Mouse (Mus musculus): ENCODE results near the gene Iffo2. TPM values are rescaled to one million over a fixed set of nuclear protein-coding genes. Genes with fewer than 3 reads are reported as not detected.
"Not testable (repeated sequence)": the region's sequence is repeated elsewhere in the genome, so short reads cannot be mapped to it uniquely, and the experiment has no call there.

The Iffo2 gene
- 1.2 TPM in 2 replicates for polyA plus RNA-seq (2012; rRNA removed)

GRCm38 (mm10) chr4:139530248-139530647 lies at the start of gene Iffo2:
TSS of gene Iffo2 (plus strand) at chr4:139530548.
- not testable (repeated sequence) for H3K4me3 ChIP-seq (ENCODE audit: control insufficient read depth, low read depth, low read length); H3K36me3 ChIP-seq (ENCODE audit: control insufficient read depth, insufficient read depth, low read length); H3K27ac ChIP-seq (ENCODE audit: control insufficient read depth, insufficient read depth, low read depth, low read length); H3K27me3 ChIP-seq (ENCODE audit: control insufficient read depth, insufficient read depth, low read length); H3K4me1 ChIP-seq (ENCODE audit: control insufficient read depth, insufficient read depth, low read length)

- H3K27me3 ChIP-seq (ENCODE audit: control insufficient read depth, insufficient read depth, low read length), result no peaks in the 10 kb centered on the region
Measured at GRCm38 (mm10) chr4:139481400-139481799, 48.9 kb upstream of the Iffo2 start.

GRCm38 (mm10) chr4:139483461-139484105 lies 46.8 kb upstream of the Iffo2 start:
- Histone ChIP-seq H3K27ac (ENCODE audit: control insufficient read depth, insufficient read depth, low read depth, low read length) (no peak overlapping the region), H3K27me3 (ENCODE audit: control insufficient read depth, insufficient read depth, low read length) (no peaks in the 10 kb centered on the region), H3K4me3 (ENCODE audit: control insufficient read depth, low read depth, low read length) (no peak overlapping the region), H3K4me1 (ENCODE audit: control insufficient read depth, insufficient read depth, low read length) (no peaks in the 10 kb centered on the region), H3K36me3 (ENCODE audit: control insufficient read depth, insufficient read depth, low read length) (peaks cover 6% of the 10 kb centered on the region)
- TF ChIP-seq POLR2A (IDR thresholded peaks at IDR 0.05; ENCODE audit: control insufficient read depth, low read depth, low read length), result no peak
- TF ChIP-seq CTCF (IDR thresholded peaks at IDR 0.05; ENCODE audit: control insufficient read depth, insufficient read depth, insufficient replicate concordance, low read depth, low read length), result no peak

More at GRCm38 (mm10) chr4:139481400-139481799, 48.9 kb upstream of the Iffo2 start:
- Histone ChIP-seq H3K4me1 (ENCODE audit: control insufficient read depth, insufficient read depth, low read length) (no peaks in the 10 kb centered on the region), H3K27ac (ENCODE audit: control insufficient read depth, insufficient read depth, low read depth, low read length) (no peak overlapping the region), H3K36me3 (ENCODE audit: control insufficient read depth, insufficient read depth, low read length) (peaks cover 4% of the 10 kb centered on the region), H3K4me3 (ENCODE audit: control insufficient read depth, low read depth, low read length) (no peak overlapping the region)
- TF ChIP-seq CTCF (IDR thresholded peaks at IDR 0.05; ENCODE audit: control insufficient read depth, insufficient read depth, insufficient replicate concordance, low read depth, low read length), result no peak
- no peak for TF ChIP-seq POLR2A (IDR thresholded peaks at IDR 0.05; ENCODE audit: control insufficient read depth, low read depth, low read length)

GRCm38 (mm10) chr4:139484496-139484895 lies 45.9 kb upstream of the Iffo2 start:
- Histone ChIP-seq H3K4me3 (ENCODE audit: control insufficient read depth, low read depth, low read length) (no peak overlapping the region), H3K36me3 (ENCODE audit: control insufficient read depth, insufficient read depth, low read length) (peaks cover 6% of the 10 kb centered on the region)
- TF ChIP-seq CTCF (IDR thresholded peaks at IDR 0.05; ENCODE audit: control insufficient read depth, insufficient read depth, insufficient replicate concordance, low read depth, low read length) (no peak), POLR2A (IDR thresholded peaks at IDR 0.05; ENCODE audit: control insufficient read depth, low read depth, low read length) (no peak)

GRCm38 (mm10) chr4:139487085-139487484 lies 43.3 kb upstream of the Iffo2 start:
- H3K27ac ChIP-seq (ENCODE audit: control insufficient read depth, insufficient read depth, low read depth, low read length), result no peak overlapping the region

More at GRCm38 (mm10) chr4:139484496-139484895, 45.9 kb upstream of the Iffo2 start:
- H3K27ac ChIP-seq (ENCODE audit: control insufficient read depth, insufficient read depth, low read depth, low read length), result no peak overlapping the region
- no peaks in the 10 kb centered on the region for H3K4me1 ChIP-seq (ENCODE audit: control insufficient read depth, insufficient read depth, low read length)
- no peaks in the 10 kb centered on the region for H3K27me3 ChIP-seq (ENCODE audit: control insufficient read depth, insufficient read depth, low read length)

GRCm38 (mm10) chr4:139488325-139488724 lies 42.0 kb upstream of the Iffo2 start:
- Histone ChIP-seq H3K4me3 (ENCODE audit: control insufficient read depth, low read depth, low read length) (no peak overlapping the region), H3K27ac (ENCODE audit: control insufficient read depth, insufficient read depth, low read depth, low read length) (no peak overlapping the region), H3K36me3 (ENCODE audit: control insufficient read depth, insufficient read depth, low read length) (peaks cover 5% of the 10 kb centered on the region), H3K27me3 (ENCODE audit: control insufficient read depth, insufficient read depth, low read length) (no peaks in the 10 kb centered on the region), H3K4me1 (ENCODE audit: control insufficient read depth, insufficient read depth, low read length) (no peaks in the 10 kb centered on the region)
- TF ChIP-seq CTCF (IDR thresholded peaks at IDR 0.05; ENCODE audit: control insufficient read depth, insufficient read depth, insufficient replicate concordance, low read depth, low read length), result no peak
- TF ChIP-seq POLR2A (IDR thresholded peaks at IDR 0.05; ENCODE audit: control insufficient read depth, low read depth, low read length), result no peak

More at GRCm38 (mm10) chr4:139487085-139487484, 43.3 kb upstream of the Iffo2 start:
- Histone ChIP-seq H3K36me3 (ENCODE audit: control insufficient read depth, insufficient read depth, low read length) (peaks cover 6% of the 10 kb centered on the region), H3K27me3 (ENCODE audit: control insufficient read depth, insufficient read depth, low read length) (no peaks in the 10 kb centered on the region), H3K4me3 (ENCODE audit: control insufficient read depth, low read depth, low read length) (no peak overlapping the region), H3K4me1 (ENCODE audit: control insufficient read depth, insufficient read depth, low read length) (no peaks in the 10 kb centered on the region)
- no peak for TF ChIP-seq POLR2A (IDR thresholded peaks at IDR 0.05; ENCODE audit: control insufficient read depth, low read depth, low read length)

GRCm38 (mm10) chr4:139489946-139490345 lies 40.4 kb upstream of the Iffo2 start:
- TF ChIP-seq CTCF (IDR thresholded peaks at IDR 0.05; ENCODE audit: control insufficient read depth, insufficient read depth, insufficient replicate concordance, low read depth, low read length) (no peak), POLR2A (IDR thresholded peaks at IDR 0.05; ENCODE audit: control insufficient read depth, low read depth, low read length) (no peak)
- Histone ChIP-seq H3K27ac (ENCODE audit: control insufficient read depth, insufficient read depth, low read depth, low read length) (no peak overlapping the region), H3K36me3 (ENCODE audit: control insufficient read depth, insufficient read depth, low read length) (peaks cover 4% of the 10 kb centered on the region), H3K4me3 (ENCODE audit: control insufficient read depth, low read depth, low read length) (no peak overlapping the region), H3K27me3 (ENCODE audit: control insufficient read depth, insufficient read depth, low read length) (no peaks in the 10 kb centered on the region), H3K4me1 (ENCODE audit: control insufficient read depth, insufficient read depth, low read length) (no peaks in the 10 kb centered on the region)
